Mouse (Mus musculus): ENCODE measurements around the gene Kmt5c. TPM values are rescaled to one million over a fixed set of nuclear protein-coding genes. Genes with fewer than 3 reads are reported as not detected.
A peak's percentile ranks its signal among the peaks of the same experiment; 100 is the strongest.

Kmt5c gene
- polyA plus RNA-seq (2014; fragmentation: Nextera tagmentation; extraction: Ambion mirVana) = 76.2 and 80.5 TPM in 2 replicates

DNA sequence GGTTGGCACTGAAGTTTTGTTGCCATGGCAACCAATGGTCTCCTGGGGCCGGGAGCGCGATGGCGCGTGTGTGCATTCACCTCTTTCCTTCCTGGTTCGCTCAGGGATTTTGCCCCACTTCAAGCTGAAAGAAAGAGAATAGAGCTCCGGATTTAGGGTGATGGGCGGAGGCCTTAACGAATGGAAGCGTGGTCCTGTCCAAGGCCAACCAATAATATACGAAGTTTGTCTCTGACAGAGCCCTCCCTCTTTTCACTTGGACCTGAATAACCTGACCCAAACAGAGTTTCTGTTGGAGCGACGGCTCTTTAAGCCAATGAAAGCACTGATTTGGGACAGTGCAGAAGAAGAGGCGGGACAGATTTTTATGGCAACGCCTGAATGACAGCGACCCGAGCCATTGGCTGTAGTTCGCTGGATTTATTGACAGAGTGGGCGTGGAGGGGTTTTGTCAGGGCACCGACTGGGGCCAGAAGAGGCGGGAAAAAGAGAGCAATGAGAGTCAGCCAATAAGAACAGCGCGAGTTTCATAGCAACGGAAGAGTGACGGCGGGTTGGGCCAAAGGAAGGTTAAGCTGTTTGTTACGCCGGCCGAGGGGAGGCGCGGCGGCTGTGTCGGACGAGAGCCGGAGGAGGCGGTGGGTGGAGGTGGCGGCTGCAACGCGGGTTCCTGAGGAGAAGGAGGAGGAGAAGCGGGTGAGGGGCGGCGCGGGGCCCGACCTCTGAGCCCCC is at the start of gene Kmt5c:
Gene Kmt5c (plus strand): TSS at position 572 of the 732 bp plus-strand sequence.
- DNase-seq (ENCODE audit: low spot score) = peak; percentile 97
- Histone ChIP-seq H3K4me2 (ENCODE audit: low read depth, severe bottlenecking) (peak within 1 kb of the TSS; percentile 85), H3K4me1 (ENCODE audit: control insufficient read depth, insufficient read depth, low read length) (peaks cover 6% of the 10 kb centered on the region), H3K27me3 (ENCODE audit: control insufficient read depth, insufficient read depth, low read length) (no peaks in the 10 kb centered on the region), H3K27ac (replicated peaks; ENCODE audit: low read depth, low read length) (peak within 1 kb of the TSS; percentile 81), H3K36me3 (ENCODE audit: control insufficient read depth, insufficient read depth, low read length) (peaks cover 5% of the 10 kb centered on the region), H3K9ac (ENCODE audit: low read length) (peak within 1 kb of the TSS; percentile 85), H3K4me3 (ENCODE audit: low read depth, low read length) (peak within 1 kb of the TSS; percentile 76), H3K9me3 (ENCODE audit: control insufficient read depth, low read length) (no peaks in the 10 kb centered on the region)
- ATAC-seq (ENCODE audit: insufficient number of reproducible peaks, low FRiP score, low TSS enrichment, low read depth) = peak; percentile 98
- under 1% methylated on average over 40 of the region's 44 CpGs for whole genome bisulfite sequencing

DNA sequence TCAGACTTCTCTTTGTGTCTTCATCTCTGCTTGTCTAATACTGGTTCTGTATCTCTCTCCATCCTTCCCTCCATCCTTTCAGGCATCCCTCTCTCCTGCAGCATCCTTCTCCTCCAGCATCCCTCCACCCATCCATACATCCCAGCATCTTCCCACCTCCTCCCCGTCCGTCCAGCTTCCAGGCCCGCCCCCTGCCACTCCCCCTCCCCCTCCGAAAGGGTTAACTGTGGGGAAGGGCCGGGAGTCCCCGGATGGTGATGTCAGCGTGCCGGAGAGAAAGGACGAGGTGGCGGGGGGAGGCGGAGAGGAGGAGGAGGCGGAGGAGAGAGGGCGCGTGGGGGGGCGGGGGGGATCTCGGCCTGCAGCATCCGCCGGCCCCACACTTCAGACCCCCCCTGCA is 49.5 kb upstream of the Kmt5c start, which contains the start of gene Brsk1:
Gene Brsk1 (plus strand): TSS at position 218 of the 400 bp plus-strand sequence.
- Histone ChIP-seq H3K27me3 (ENCODE audit: control insufficient read depth, insufficient read depth, low read length) (no peaks in the 10 kb centered on the region), H3K36me3 (ENCODE audit: control insufficient read depth, insufficient read depth, low read length) (peaks cover 6% of the 10 kb centered on the region; the same call in 1 of the 2 replicates), H3K27ac (replicated peaks; ENCODE audit: low read depth, low read length) (peak within 1 kb of the TSS; percentile 93), H3K4me2 (ENCODE audit: low read depth, severe bottlenecking) (peak within 1 kb of the TSS; percentile 77), H3K4me1 (ENCODE audit: control insufficient read depth, insufficient read depth, low read length) (peaks cover 5% of the 10 kb centered on the region), H3K9me3 (ENCODE audit: control insufficient read depth, low read length) (no peaks in the 10 kb centered on the region), H3K4me3 (ENCODE audit: low read depth, low read length) (peak within 1 kb of the TSS; percentile 98), H3K9ac (ENCODE audit: low read length) (peak within 1 kb of the TSS; percentile 99)
- peak; percentile 94 for DNase-seq (ENCODE audit: low spot score)
- ATAC-seq (ENCODE audit: insufficient number of reproducible peaks, low FRiP score, low TSS enrichment, low read depth) = peak; percentile 67; the same call in 1 of the 2 replicates
- WGBS = 3% methylated on average over 7 of the region's 18 CpGs

DNA sequence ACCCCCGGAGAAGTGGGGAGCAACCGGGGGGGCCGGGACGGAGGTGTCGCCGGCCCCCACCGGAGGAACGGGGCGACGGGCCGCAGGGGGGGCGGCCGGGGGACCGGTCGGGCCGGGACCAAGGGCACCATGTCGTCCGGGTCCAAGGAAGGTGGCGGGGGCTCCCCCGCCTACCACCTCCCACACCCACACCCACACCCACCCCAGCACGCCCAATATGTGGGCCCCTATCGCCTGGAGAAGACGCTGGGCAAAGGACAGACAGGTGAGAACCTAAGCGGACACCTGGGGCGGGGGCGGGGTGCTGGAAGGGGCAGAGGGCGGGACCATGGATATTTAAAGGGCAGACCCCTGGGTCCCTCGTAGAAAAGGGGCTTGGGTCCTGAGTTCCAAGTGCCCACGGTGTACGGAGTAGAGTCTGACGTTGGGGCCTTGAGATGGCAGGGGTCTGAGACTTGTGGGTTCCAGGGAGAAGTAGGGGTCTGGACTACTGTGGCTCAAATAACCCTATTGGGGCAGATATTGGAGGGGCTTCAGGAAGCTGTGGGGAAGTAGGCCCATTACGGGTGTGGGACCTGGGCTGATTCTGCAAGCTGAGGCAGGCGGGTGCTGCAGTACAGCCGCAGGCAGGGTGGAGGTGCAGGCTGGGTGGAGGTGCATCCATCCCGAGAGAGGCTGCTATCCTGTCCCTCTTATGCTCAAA is 48.8 kb upstream of the Kmt5c start:
- H3K4me2 ChIP-seq (ENCODE audit: low read depth, severe bottlenecking) = peak overlapping the region; percentile 77
- peaks cover 6% of the 10 kb centered on the region; the same call in 1 of the 2 replicates for H3K36me3 ChIP-seq (ENCODE audit: control insufficient read depth, insufficient read depth, low read length)
- ATAC-seq (ENCODE audit: insufficient number of reproducible peaks, low FRiP score, low TSS enrichment, low read depth) (peak; percentile 67), DNase-seq (ENCODE audit: low spot score) (peak; percentile 40)
- peak overlapping the region; percentile 93 for H3K27ac ChIP-seq (replicated peaks; ENCODE audit: low read depth, low read length)
- H3K4me3 ChIP-seq (ENCODE audit: low read depth, low read length) = peak overlapping the region; percentile 98
- 6% methylated on average over 28 of the region's 35 CpGs for WGBS
- peaks cover 5% of the 10 kb centered on the region for H3K4me1 ChIP-seq (ENCODE audit: control insufficient read depth, insufficient read depth, low read length)
- peak overlapping the region; percentile 99 for H3K9ac ChIP-seq (ENCODE audit: low read length)
- H3K9me3 ChIP-seq (ENCODE audit: control insufficient read depth, low read length) = no peaks in the 10 kb centered on the region
- no peaks in the 10 kb centered on the region for H3K27me3 ChIP-seq (ENCODE audit: control insufficient read depth, insufficient read depth, low read length)

DNA sequence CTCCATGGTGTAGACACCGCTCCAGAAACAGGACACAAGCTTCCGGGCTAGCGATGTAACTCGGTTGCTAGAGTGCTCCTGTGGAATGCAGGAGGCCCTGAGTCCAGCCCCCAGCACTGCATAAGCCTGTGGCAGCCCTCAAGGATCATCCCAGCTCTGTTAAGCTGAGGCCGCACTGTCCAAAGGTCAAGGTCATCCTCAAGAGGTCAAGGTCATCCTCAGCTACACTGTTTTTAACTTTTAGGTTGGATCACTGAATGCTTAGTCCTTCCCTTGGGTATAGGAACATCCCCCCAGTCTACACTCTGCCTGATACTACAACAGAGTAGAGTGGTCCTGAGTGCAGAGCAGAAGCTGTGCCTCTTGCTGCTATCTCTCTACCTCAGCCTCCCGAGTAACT is 46.9 kb upstream of the Kmt5c start:
- Histone ChIP-seq H3K27ac (replicated peaks; ENCODE audit: low read depth, low read length) (no peak overlapping the region), H3K4me1 (ENCODE audit: control insufficient read depth, insufficient read depth, low read length) (peaks cover 5% of the 10 kb centered on the region), H3K27me3 (ENCODE audit: control insufficient read depth, insufficient read depth, low read length) (no peaks in the 10 kb centered on the region), H3K36me3 (ENCODE audit: control insufficient read depth, insufficient read depth, low read length) (peaks cover 6% of the 10 kb centered on the region), H3K9ac (ENCODE audit: low read length) (no peak overlapping the region), H3K4me2 (ENCODE audit: low read depth, severe bottlenecking) (no peak overlapping the region), H3K4me3 (ENCODE audit: low read depth, low read length) (no peak overlapping the region), H3K9me3 (ENCODE audit: control insufficient read depth, low read length) (no peaks in the 10 kb centered on the region)
- DNase-seq (ENCODE audit: low spot score) (no peak), ATAC-seq (ENCODE audit: insufficient number of reproducible peaks, low FRiP score, low TSS enrichment, low read depth) (no peak)
- WGBS = 95% methylated on average over 6 of the region's 6 CpGs

DNA sequence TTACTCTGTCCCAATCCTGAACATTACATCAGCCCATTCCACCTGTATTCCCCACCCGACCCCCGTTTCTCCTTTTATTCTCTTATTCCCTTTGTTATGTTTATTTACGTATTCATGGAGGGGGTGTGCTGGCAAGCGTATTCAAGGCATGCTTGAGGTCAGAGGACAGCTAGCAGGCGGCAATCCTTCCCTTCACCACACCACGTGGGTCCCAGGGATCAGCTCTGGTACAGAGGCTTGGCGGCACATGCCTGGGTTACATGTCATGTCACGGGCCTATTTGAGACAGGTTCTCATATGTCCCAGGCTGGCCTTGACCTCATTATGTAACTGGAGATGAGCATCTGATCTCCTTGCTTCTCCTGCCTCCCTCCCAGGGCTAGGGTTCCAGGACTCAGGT is 37.6 kb upstream of the Kmt5c start:
- WGBS = 71% methylated on average over 8 of the region's 8 CpGs

DNA sequence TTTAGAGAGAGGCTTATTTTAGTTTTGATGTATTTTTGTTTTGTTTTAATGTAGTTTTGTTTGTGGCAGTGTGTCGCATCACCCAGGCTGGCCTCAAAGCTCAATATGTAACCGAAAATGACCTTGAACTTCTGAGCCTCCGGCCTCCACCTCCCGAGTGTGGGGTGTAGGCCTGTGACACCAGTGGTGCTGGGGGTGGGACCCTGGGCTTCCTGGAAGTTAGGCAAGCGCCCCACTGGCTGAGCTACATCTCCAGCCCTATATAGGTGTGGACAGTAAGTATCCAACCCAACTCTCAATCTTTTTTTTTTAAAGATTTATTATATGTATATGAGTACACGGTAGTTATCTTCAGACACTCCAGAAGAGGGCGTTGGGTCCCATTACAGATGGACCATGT is 36.7 kb upstream of the Kmt5c start:
- no peak overlapping the region for H3K4me3 ChIP-seq (ENCODE audit: low read depth, low read length)
- no peak overlapping the region for H3K27ac ChIP-seq (replicated peaks; ENCODE audit: low read depth, low read length)
- no peak overlapping the region for H3K9ac ChIP-seq (ENCODE audit: low read length)
- WGBS = 92% methylated on average over 7 of the region's 7 CpGs
- peaks cover 8% of the 10 kb centered on the region for H3K36me3 ChIP-seq (ENCODE audit: control insufficient read depth, insufficient read depth, low read length)
- no peak overlapping the region for H3K4me2 ChIP-seq (ENCODE audit: low read depth, severe bottlenecking)
- ATAC-seq (ENCODE audit: insufficient number of reproducible peaks, low FRiP score, low TSS enrichment, low read depth) (peak; percentile 61; the same call in 1 of the 2 replicates), DNase-seq (ENCODE audit: low spot score) (no peak)
- H3K9me3 ChIP-seq (ENCODE audit: control insufficient read depth, low read length) = no peaks in the 10 kb centered on the region
- no peaks in the 10 kb centered on the region for H3K27me3 ChIP-seq (ENCODE audit: control insufficient read depth, insufficient read depth, low read length)
- no peaks in the 10 kb centered on the region for H3K4me1 ChIP-seq (ENCODE audit: control insufficient read depth, insufficient read depth, low read length)

More for the DNA sequence above, 37.6 kb upstream of the Kmt5c start:
- Histone ChIP-seq H3K4me3 (ENCODE audit: low read depth, low read length) (no peak overlapping the region), H3K27me3 (ENCODE audit: control insufficient read depth, insufficient read depth, low read length) (no peaks in the 10 kb centered on the region), H3K9ac (ENCODE audit: low read length) (no peak overlapping the region), H3K9me3 (ENCODE audit: control insufficient read depth, low read length) (no peaks in the 10 kb centered on the region), H3K4me2 (ENCODE audit: low read depth, severe bottlenecking) (no peak overlapping the region), H3K27ac (replicated peaks; ENCODE audit: low read depth, low read length) (no peak overlapping the region), H3K4me1 (ENCODE audit: control insufficient read depth, insufficient read depth, low read length) (no peaks in the 10 kb centered on the region), H3K36me3 (ENCODE audit: control insufficient read depth, insufficient read depth, low read length) (peaks cover 6% of the 10 kb centered on the region)
- ATAC-seq (ENCODE audit: insufficient number of reproducible peaks, low FRiP score, low TSS enrichment, low read depth) (no peak), DNase-seq (ENCODE audit: low spot score) (no peak)

DNA sequence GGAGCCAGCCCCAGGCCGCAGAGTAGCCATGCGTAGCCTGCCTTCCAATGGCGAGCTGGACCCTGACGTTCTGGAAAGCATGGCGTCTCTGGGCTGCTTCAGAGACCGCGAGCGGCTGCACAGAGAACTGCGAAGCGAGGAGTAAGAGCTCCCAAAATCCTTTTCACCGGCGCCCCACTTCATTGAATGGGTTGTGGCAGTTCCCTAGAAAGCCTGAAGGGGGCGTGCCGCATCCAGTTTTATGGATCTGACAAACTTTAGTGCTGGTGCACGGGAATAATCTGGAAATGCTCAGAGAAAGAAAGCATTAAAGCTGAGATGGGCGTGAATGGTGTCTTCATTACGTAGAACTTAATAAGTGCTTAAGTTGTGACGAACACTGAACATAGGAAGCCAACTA is 34.8 kb upstream of the Kmt5c start:
- 49% methylated on average over 18 of the region's 18 CpGs for WGBS
- Histone ChIP-seq H3K36me3 (ENCODE audit: control insufficient read depth, insufficient read depth, low read length) (peaks cover 13% of the 10 kb centered on the region), H3K4me1 (ENCODE audit: control insufficient read depth, insufficient read depth, low read length) (no peaks in the 10 kb centered on the region), H3K27me3 (ENCODE audit: control insufficient read depth, insufficient read depth, low read length) (no peaks in the 10 kb centered on the region), H3K4me3 (ENCODE audit: low read depth, low read length) (no peak overlapping the region), H3K27ac (replicated peaks; ENCODE audit: low read depth, low read length) (no peak overlapping the region), H3K9me3 (ENCODE audit: control insufficient read depth, low read length) (no peaks in the 10 kb centered on the region), H3K4me2 (ENCODE audit: low read depth, severe bottlenecking) (no peak overlapping the region), H3K9ac (ENCODE audit: low read length) (no peak overlapping the region)
- ATAC-seq (ENCODE audit: insufficient number of reproducible peaks, low FRiP score, low TSS enrichment, low read depth) (no peak), DNase-seq (ENCODE audit: low spot score) (peak; percentile 53)

DNA sequence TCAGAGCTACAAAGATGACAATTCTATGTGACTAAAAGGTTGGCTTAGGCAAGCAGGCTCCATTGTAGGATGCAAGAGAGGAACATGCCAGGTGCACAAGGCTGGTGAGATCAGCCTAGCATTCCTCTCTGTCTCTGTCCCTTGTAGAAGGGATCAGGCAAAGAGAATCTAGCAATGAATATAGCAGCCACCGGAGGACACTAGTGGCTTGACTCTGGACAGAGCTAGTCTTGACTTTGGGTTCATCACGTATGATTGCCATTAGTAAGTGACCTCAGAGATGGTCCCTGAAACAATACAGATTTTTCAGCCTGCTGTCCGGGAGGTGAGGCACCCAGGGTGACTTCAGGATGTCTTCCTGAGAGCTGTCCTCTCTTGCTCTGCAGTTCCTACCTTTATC is 27.3 kb upstream of the Kmt5c start:
- Histone ChIP-seq H3K27me3 (ENCODE audit: control insufficient read depth, insufficient read depth, low read length) (no peaks in the 10 kb centered on the region), H3K4me3 (ENCODE audit: low read depth, low read length) (no peak overlapping the region), H3K4me2 (ENCODE audit: low read depth, severe bottlenecking) (no peak overlapping the region), H3K9ac (ENCODE audit: low read length) (no peak overlapping the region), H3K36me3 (ENCODE audit: control insufficient read depth, insufficient read depth, low read length) (peaks cover 18% of the 10 kb centered on the region), H3K27ac (replicated peaks; ENCODE audit: low read depth, low read length) (no peak overlapping the region), H3K4me1 (ENCODE audit: control insufficient read depth, insufficient read depth, low read length) (no peaks in the 10 kb centered on the region), H3K9me3 (ENCODE audit: control insufficient read depth, low read length) (no peaks in the 10 kb centered on the region)
- ATAC-seq (ENCODE audit: insufficient number of reproducible peaks, low FRiP score, low TSS enrichment, low read depth) (no peak), DNase-seq (ENCODE audit: low spot score) (no peak)
- WGBS = 83% methylated on average over 3 of the region's 3 CpGs

Data from limb, embryonic 11.5 days (tissue).